Mouse (Mus musculus): Measurements from ENCODE around the gene Prdm5. TPM values are rescaled to one million over a fixed set of nuclear protein-coding genes. Genes with fewer than 3 reads are reported as not detected.

Gene Prdm5
- total RNA-seq, 2 experiments from 2014 or later: 2.6 to 2.9 TPM

GRCm38 (mm10) chr6:65933177-65933576 lies 154.4 kb downstream of the Prdm5 start:
- DNase-seq: no peak

- no peak for DNase-seq
Observed at GRCm38 (mm10) chr6:65935566-65936281, 156.9 kb downstream of the Prdm5 start.

GRCm38 (mm10) chr6:65950492-65950891 lies 171.7 kb downstream of the Prdm5 start:
- DNase-seq: no peak

GRCm38 (mm10) chr6:65952309-65952708 lies 173.5 kb downstream of the Prdm5 start, which contains the start of gene 4930544G11Rik:
4930544G11Rik (plus strand) TSS chr6:65952609.
- no peak for DNase-seq

- DNase-seq: peak; percentile 8
Observed at GRCm38 (mm10) chr6:65969386-65970111, 190.8 kb downstream of the Prdm5 start.

- DNase-seq: no peak
Observed at GRCm38 (mm10) chr6:65970410-65970809, 191.6 kb downstream of the Prdm5 start.

Other genes with a start within 250 kb of the Prdm5 start
- gene Ndnf, start 107.4 kb upstream of the Prdm5 start, total RNA-seq (2021): under 1 TPM; 0.38 to 0.40 TPM
- gene 4930544G11Rik, start 173.6 kb downstream of the Prdm5 start, total RNA-seq (2021): not detected

Data from gastrocnemius, postnatal 25 days (tissue).